15 mouse cellular contexts compared by ENCODE assay signal in genomic region chr1:125431286-125431685, GRCm38 (mm10). TPM values are rescaled to one million over a fixed set of nuclear protein-coding genes. Genes with fewer than 3 reads are reported as not detected.
DNase-seq lines count a peak whose midpoint lies in the region; ATAC-seq and TF ChIP-seq lines count a peak whose summit lies in the region.
"Had no signal": no experiment of that assay in that cellular context is flagged by ENCODE, and none has a peak within 500 bp of the region (broad histone marks: within the 10 kb centered on the region; RNA-seq: fewer than 3 reads in every experiment).

No protein-coding gene starts in this region.

- H3K4me3 ChIP-seq in heart, embryonic 15.5 days: no peak overlapping the region
- H3K4me3 ChIP-seq in bone marrow, adult 2 months (replicated peaks; ENCODE audit: control insufficient read depth, low read depth, low read length): peak overlapping the region; percentile 52
- no peak overlapping the region for H3K4me3 ChIP-seq in intestine, postnatal 0 days (ENCODE audit: low read depth, low read length)
- H3K4me3 ChIP-seq in embryonic facial prominence, embryonic 10.5 days: no peak overlapping the region
- H3K4me3 ChIP-seq: erythroblast, embryonic 14.5 days; limb, embryonic 13.5 days had no signal

- WGBS in heart, embryonic 15.5 days: 50% methylated on average over 4 of the region's 4 CpGs
- whole genome bisulfite sequencing in bone marrow, adult 2 months: 35% methylated on average over 4 of the region's 4 CpGs
- WGBS in intestine, postnatal 0 days: 38% methylated on average over 4 of the region's 4 CpGs
- 85% methylated on average over 4 of the region's 4 CpGs for WGBS in embryonic facial prominence, embryonic 10.5 days

- no peak for ATAC-seq in heart, embryonic 15.5 days (replicated peaks; ENCODE audit: insufficient number of reproducible peaks, insufficient read depth, low FRiP score, low read depth)
- ATAC-seq in intestine, postnatal 0 days: no peak
- no peak for ATAC-seq in cerebellum, adult (ENCODE audit: insufficient number of reproducible peaks, low FRiP score, low TSS enrichment)
- ATAC-seq: forebrain, embryonic 16.5 days had no signal

- no peak for TF ChIP-seq CTCF in bone marrow, adult 2 months (IDR thresholded peaks at IDR 0.05; ENCODE audit: control insufficient read depth, insufficient read depth, low read length)
- no peak for TF ChIP-seq CTCF in intestine, postnatal 0 days (IDR thresholded peaks at IDR 0.05; ENCODE audit: low read depth)

- peak overlapping the region; percentile 59; the same call in 1 of the 2 replicates for H3K27ac ChIP-seq in heart, embryonic 15.5 days
- H3K27ac ChIP-seq in bone marrow, adult 2 months (ENCODE audit: control insufficient read depth, insufficient read depth, low read depth, low read length, poor library complexity): no peak overlapping the region
- no peak overlapping the region for H3K27ac ChIP-seq in intestine, postnatal 0 days (ENCODE audit: low read depth, low read length)
- no peak overlapping the region for H3K27ac ChIP-seq in embryonic facial prominence, embryonic 10.5 days (replicated peaks)
- H3K27ac ChIP-seq: limb, embryonic 13.5 days had no signal

- no peak overlapping the region for H3K9ac ChIP-seq in heart, embryonic 15.5 days
- H3K9ac ChIP-seq in intestine, postnatal 0 days (ENCODE audit: low read depth, low read length): no peak overlapping the region
- H3K9ac ChIP-seq: limb, embryonic 13.5 days had no signal

- peak overlapping the region; percentile 45 for H3K4me2 ChIP-seq in heart, embryonic 15.5 days
- peak overlapping the region; percentile 27; the same call in 1 of the 2 replicates for H3K4me2 ChIP-seq in intestine, postnatal 0 days (replicated peaks; ENCODE audit: low read depth)
- H3K4me2 ChIP-seq: limb, embryonic 13.5 days had no signal

- DNase-seq in heart, adult 8-10 months (ENCODE audit: low spot score): no peak
- peak; percentile 11 to 45 for DNase-seq in lung, postnatal 4 days
- no peak for DNase-seq in MN1 (ENCODE audit: low spot score)
- DNase-seq in embryonic facial prominence, embryonic 10.5 days (ENCODE audit: low spot score): no peak
- DNase-seq: cerebellum, adult 9-10 months; kidney, adult 2 months; right cerebral cortex, postnatal 25 days; thymus, postnatal 14 days had no signal

- no peaks in the 10 kb centered on the region for H3K27me3 ChIP-seq in heart, embryonic 15.5 days
- H3K27me3 ChIP-seq in intestine, postnatal 0 days (replicated peaks; ENCODE audit: control insufficient read depth, insufficient read depth, low read length): no peaks in the 10 kb centered on the region
- H3K27me3 ChIP-seq in embryonic facial prominence, embryonic 10.5 days (replicated peaks; ENCODE audit: low read depth, poor library complexity, severe bottlenecking): no peaks in the 10 kb centered on the region
- H3K27me3 ChIP-seq: limb, embryonic 13.5 days had no signal

- no peak for TF ChIP-seq POLR2A in bone marrow, adult 2 months (IDR thresholded peaks at IDR 0.05; ENCODE audit: borderline replicate concordance, control insufficient read depth, low read depth, low read length)

- H3K36me3 ChIP-seq in heart, embryonic 15.5 days: no peaks in the 10 kb centered on the region
- no peaks in the 10 kb centered on the region for H3K36me3 ChIP-seq in intestine, postnatal 0 days (ENCODE audit: control insufficient read depth, insufficient read depth)
- H3K36me3 ChIP-seq in embryonic facial prominence, embryonic 10.5 days (replicated peaks): no peaks in the 10 kb centered on the region
- H3K36me3 ChIP-seq: limb, embryonic 13.5 days had no signal

- H3K4me1 ChIP-seq in heart, embryonic 15.5 days (replicated peaks): peaks cover 51% of the 10 kb centered on the region
- peaks cover 3% of the 10 kb centered on the region for H3K4me1 ChIP-seq in bone marrow, adult 2 months (ENCODE audit: control insufficient read depth, insufficient read depth, low read length)
- H3K4me1 ChIP-seq in intestine, postnatal 0 days (replicated peaks; ENCODE audit: control insufficient read depth, insufficient read depth, low read length): peaks cover 11% of the 10 kb centered on the region; the same call in 1 of the 2 replicates
- H3K4me1 ChIP-seq in embryonic facial prominence, embryonic 10.5 days: peaks cover 48% of the 10 kb centered on the region

- H3K9me3 ChIP-seq in heart, embryonic 15.5 days (replicated peaks): no peaks in the 10 kb centered on the region
- no peaks in the 10 kb centered on the region for H3K9me3 ChIP-seq in intestine, postnatal 0 days (ENCODE audit: control insufficient read depth)
- H3K9me3 ChIP-seq in embryonic facial prominence, embryonic 10.5 days: no peaks in the 10 kb centered on the region
- H3K9me3 ChIP-seq: limb, embryonic 13.5 days had no signal

RNA-seq across cellular contexts. Expression of gene Actr3, which starts 4.2 kb away (rescaled TPM):
- polyA plus RNA-seq in heart, embryonic 15.5 days (2015; fragmentation: Nextera tagmentation; extraction: Ambion mirVana): 267 and 292 TPM in 2 replicates
- total RNA-seq in heart, adult 8-10 months (2022): 100 to 1,000 TPM in 2 of 4 experiments, 10 to 100 TPM in 2; 93.7 to 107 (median 101) TPM
- 91.7 and 154 TPM in 2 replicates for polyA plus RNA-seq in bone marrow, adult 2 months (2011; ENCODE audit: insufficient read depth, insufficient read length, low replicate concordance, missing spikeins)
- 223 and 234 TPM in 2 replicates for polyA plus RNA-seq in intestine, postnatal 0 days (2015; fragmentation: Nextera tagmentation; extraction: Ambion mirVana)
- 227 and 229 TPM in 2 replicates for polyA plus RNA-seq in embryonic facial prominence, embryonic 10.5 days (2016; fragmentation: Nextera tagmentation; extraction: Ambion mirVana)

Comparison
In these comparisons a context has a peak if more than half of its experiments do, and no peak if none do; other contexts are left out.
1. DNase-seq: peak in lung, postnatal 4 days (2 of 2); none in heart, adult 8-10 months (single experiment), MN1 (single experiment) and embryonic facial prominence, embryonic 10.5 days (single experiment).